Comparison of ENCODE assay signal across 8 mouse cellular contexts in the genomic region with DNA sequence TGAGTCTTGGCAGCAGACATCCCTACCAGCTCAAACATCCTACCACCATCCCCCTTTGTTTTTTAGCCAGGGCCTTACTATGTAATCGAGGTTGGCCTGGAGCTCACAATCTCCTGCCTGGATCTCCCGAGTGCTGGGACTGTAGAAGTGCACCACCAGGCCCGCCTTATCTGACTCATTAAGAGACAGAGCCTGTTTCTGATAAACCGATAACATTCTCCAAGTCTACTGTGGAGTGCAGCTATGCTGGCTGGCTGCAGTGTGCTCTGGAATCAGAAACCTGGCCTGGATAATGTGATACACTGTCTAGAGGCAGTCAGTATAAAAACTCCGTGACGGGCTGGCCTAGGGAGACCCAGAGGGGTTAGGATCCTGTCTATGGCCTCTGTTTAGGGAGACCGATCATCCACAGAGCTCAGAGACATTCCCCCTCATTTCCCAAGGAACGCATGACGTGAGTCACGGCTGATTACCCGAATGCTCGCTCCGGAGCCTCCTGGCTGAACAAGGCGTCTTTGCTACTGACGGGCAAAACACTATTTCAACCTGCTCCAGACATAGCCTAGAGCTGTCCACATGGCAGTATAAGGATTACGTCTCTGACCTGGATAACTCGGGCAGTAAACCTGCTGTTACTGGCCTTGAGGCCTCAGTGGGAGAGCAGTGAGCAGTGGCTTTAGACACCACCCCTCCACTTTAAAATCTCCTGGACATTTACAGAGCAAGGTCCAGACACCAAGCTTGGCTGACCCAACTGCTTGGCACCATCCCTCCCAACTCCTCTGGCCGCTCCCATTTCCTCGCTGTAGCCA. TPM values are rescaled to one million over a fixed set of nuclear protein-coding genes. Genes with fewer than 3 reads are reported as not detected.
DNase-seq lines count a peak whose midpoint lies in the region; ATAC-seq and TF ChIP-seq lines count a peak whose summit lies in the region.

No protein-coding gene starts in this region.

- peak; percentile 60 for DNase-seq in liver
- no peak for DNase-seq in liver, postnatal 0 days
- peak; percentile 52 for DNase-seq in adrenal gland, postnatal 25 days
- DNase-seq in cerebellum, postnatal 10 days: no peak
- DNase-seq in cerebellum, postnatal 4 days (ENCODE audit: low spot score in 2 of 2): no peak

- peaks cover 88% of the 10 kb centered on the region for H3K4me1 ChIP-seq in liver, postnatal 0 days (ENCODE audit: insufficient read depth)
- peaks cover 79% of the 10 kb centered on the region for H3K4me1 ChIP-seq in intestine, embryonic 15.5 days (replicated peaks)
- peaks cover 90% of the 10 kb centered on the region for H3K4me1 ChIP-seq in liver, embryonic 16.5 days (ENCODE audit: control insufficient read depth, low read depth, low read length)

- H3K4me3 ChIP-seq in liver, postnatal 0 days (ENCODE audit: low read depth, low read length): no peak overlapping the region
- H3K4me3 ChIP-seq in intestine, embryonic 15.5 days (replicated peaks): no peak overlapping the region
- no peak overlapping the region for H3K4me3 ChIP-seq in liver, embryonic 16.5 days (ENCODE audit: low read depth, low read length)

- no peak for ATAC-seq in liver, postnatal 0 days
- peak; percentile 43 for ATAC-seq in intestine, embryonic 15.5 days
- peak; percentile 65 for ATAC-seq in liver, embryonic 16.5 days (ENCODE audit: low read depth)
- no peak for ATAC-seq in granulocyte monocyte progenitor cell, adult 5-6 weeks (replicated peaks; ENCODE audit: poor library complexity, severe bottlenecking)

- WGBS in liver, postnatal 0 days (ENCODE audit: insufficient replicate concordance): 60% methylated on average over 19 of the region's 19 CpGs
- WGBS in intestine, embryonic 15.5 days: 33% methylated on average over 19 of the region's 19 CpGs
- 58% methylated on average over 19 of the region's 19 CpGs for WGBS in liver, embryonic 16.5 days (ENCODE audit: insufficient replicate concordance)

- TF ChIP-seq EP300 in liver, postnatal 0 days (IDR thresholded peaks at IDR 0.05; ENCODE audit: low read depth): no peak

- no peak for TF ChIP-seq CTCF in liver, postnatal 0 days (IDR thresholded peaks at IDR 0.05; ENCODE audit: low read depth)

- H3K27me3 ChIP-seq in liver, postnatal 0 days (ENCODE audit: insufficient read depth, low read length): no peaks in the 10 kb centered on the region
- no peaks in the 10 kb centered on the region for H3K27me3 ChIP-seq in intestine, embryonic 15.5 days (replicated peaks)
- H3K27me3 ChIP-seq in liver, embryonic 16.5 days (ENCODE audit: control insufficient read depth, insufficient read depth, low read depth, low read length): no peaks in the 10 kb centered on the region

- H3K36me3 ChIP-seq in liver, postnatal 0 days (replicated peaks; ENCODE audit: insufficient read depth, low read length): no peaks in the 10 kb centered on the region
- H3K36me3 ChIP-seq in intestine, embryonic 15.5 days: no peaks in the 10 kb centered on the region
- no peaks in the 10 kb centered on the region for H3K36me3 ChIP-seq in liver, embryonic 16.5 days (ENCODE audit: control insufficient read depth, insufficient read depth)

- H3K9me3 ChIP-seq in liver, postnatal 0 days (ENCODE audit: low read length): no peaks in the 10 kb centered on the region
- H3K9me3 ChIP-seq in intestine, embryonic 15.5 days: no peaks in the 10 kb centered on the region
- H3K9me3 ChIP-seq in liver, embryonic 16.5 days (replicated peaks; ENCODE audit: control insufficient read depth, low read length): no peaks in the 10 kb centered on the region

- H3K4me2 ChIP-seq in liver, postnatal 0 days (ENCODE audit: low read depth, low read length): no peak overlapping the region
- no peak overlapping the region; the same call in 1 of the 2 replicates for H3K4me2 ChIP-seq in intestine, embryonic 15.5 days (replicated peaks)
- peak overlapping the region; percentile 9; the same call in 1 of the 2 replicates for H3K4me2 ChIP-seq in liver, embryonic 16.5 days (ENCODE audit: low read depth, low read length)

- no peak overlapping the region for H3K9ac ChIP-seq in liver, postnatal 0 days (replicated peaks)
- 0 out of 2 replicates have a peak overlapping the region, but pooled peaks have one; percentile 6 for H3K9ac ChIP-seq in intestine, embryonic 15.5 days
- H3K9ac ChIP-seq in liver, embryonic 16.5 days (ENCODE audit: low read depth, low read length): no peak overlapping the region

- no peak overlapping the region; the same call in 1 of the 2 replicates for H3K27ac ChIP-seq in liver, postnatal 0 days (ENCODE audit: low read depth)
- no peak overlapping the region for H3K27ac ChIP-seq in intestine, embryonic 15.5 days
- H3K27ac ChIP-seq in liver, embryonic 16.5 days (ENCODE audit: low read length): no peak overlapping the region; the same call in 1 of the 2 replicates

RNA-seq across cellular contexts. Expression of gene Smad3, which starts 11.8 kb away (rescaled TPM):
- polyA plus RNA-seq in liver, postnatal 0 days (2015; fragmentation: Nextera tagmentation; extraction: Ambion mirVana): 1.9 and 2.1 TPM in 2 replicates
- 36.2 and 46.0 TPM in 2 replicates for total RNA-seq in adrenal gland, postnatal 25 days (2021)
- 14.8 and 15.3 TPM in 2 replicates for polyA plus RNA-seq in intestine, embryonic 15.5 days (2015; fragmentation: Nextera tagmentation; extraction: Ambion mirVana)
- 2.7 TPM in 2 replicates for polyA plus RNA-seq in liver, embryonic 16.5 days (2015; fragmentation: Nextera tagmentation; extraction: Ambion mirVana)
- total RNA-seq in granulocyte monocyte progenitor cell, adult 5-6 weeks (2014; fragmentation: Nextera tagmentation): 12.6 and 21.3 TPM in 2 replicates
- total RNA-seq in granulocyte monocyte progenitor cell, adult 5-6 weeks (2017): 11.6 and 24.7 TPM in 2 replicates

Comparison
In these comparisons a context has a peak if more than half of its experiments do, and no peak if none do; other contexts are left out.
1. DNase-seq: peak in liver (single experiment) and adrenal gland, postnatal 25 days (single experiment); none in liver, postnatal 0 days (single experiment), cerebellum, postnatal 10 days (0 of 2) and cerebellum, postnatal 4 days (0 of 2).
2. ATAC-seq: peak in intestine, embryonic 15.5 days (single experiment) and liver, embryonic 16.5 days (single experiment); none in liver, postnatal 0 days (single experiment) and granulocyte monocyte progenitor cell, adult 5-6 weeks (single experiment).